Comparison of ENCODE assay signal across 10 mouse cellular contexts in genomic region chr10:70133188-70133587, GRCm38 (mm10). TPM values are rescaled to one million over a fixed set of nuclear protein-coding genes. Genes with fewer than 3 reads are reported as not detected.
DNase-seq lines count a peak whose midpoint lies in the region; ATAC-seq and TF ChIP-seq lines count a peak whose summit lies in the region.
"Had no signal": no experiment of that assay in that cellular context is flagged by ENCODE, and none has a peak within 500 bp of the region (broad histone marks: within the 10 kb centered on the region; RNA-seq: fewer than 3 reads in every experiment).

No protein-coding gene starts in this region.

- no peak for TF ChIP-seq EP300 in lung, postnatal 0 days (IDR thresholded peaks at IDR 0.05)

- H3K9ac ChIP-seq in heart, embryonic 16.5 days (ENCODE audit: low read length): 0 out of 2 replicates have a peak overlapping the region, but pooled peaks have one; percentile 13
- H3K9ac ChIP-seq in lung, postnatal 0 days (replicated peaks; ENCODE audit: low read depth): no peak overlapping the region
- no peak overlapping the region for H3K9ac ChIP-seq in kidney, embryonic 14.5 days (ENCODE audit: low read depth, low read length)

- no peaks in the 10 kb centered on the region for H3K27me3 ChIP-seq in heart, embryonic 16.5 days (ENCODE audit: control insufficient read depth, insufficient read depth, low read length)
- H3K27me3 ChIP-seq in lung, postnatal 0 days (replicated peaks; ENCODE audit: insufficient read depth, low read length): no peaks in the 10 kb centered on the region
- H3K27me3 ChIP-seq in kidney, embryonic 14.5 days (ENCODE audit: control insufficient read depth, insufficient read depth, low read length): no peaks in the 10 kb centered on the region
- H3K27me3 ChIP-seq: CH12.LX had no signal

- WGBS in heart, embryonic 16.5 days: 7% methylated on average over 6 of the region's 6 CpGs
- WGBS in lung, postnatal 0 days: 11% methylated on average over 6 of the region's 6 CpGs
- WGBS in kidney, embryonic 14.5 days: 46% methylated on average over 6 of the region's 6 CpGs

- DNase-seq in frontal cortex, postnatal 25 days (ENCODE audit: low spot score in 2 of 2): no peak
- peak; percentile 62 for DNase-seq in 416B (ENCODE audit: low read depth)
- peak; percentile 41 for DNase-seq in lung, postnatal 0 days (ENCODE audit: low spot score)
- DNase-seq in ovary, adult 18-20 months (ENCODE audit: low spot score): no peak
- no peak for DNase-seq in kidney, postnatal 14 days

- peak; percentile 32 for ATAC-seq in frontal cortex, adult (ENCODE audit: low TSS enrichment)
- ATAC-seq in heart, embryonic 16.5 days (replicated peaks; ENCODE audit: extremely low read depth, insufficient read depth, low FRiP score): peak; percentile 46; the same call in 1 of the 2 replicates
- ATAC-seq in lung, postnatal 0 days: peak; percentile 13; the same call in 1 of the 2 replicates
- no peak for ATAC-seq in kidney, embryonic 14.5 days (ENCODE audit: low FRiP score, low TSS enrichment)

- peaks cover 3% of the 10 kb centered on the region; the same call in 1 of the 2 replicates for H3K36me3 ChIP-seq in heart, embryonic 16.5 days (ENCODE audit: control insufficient read depth, insufficient read depth)
- H3K36me3 ChIP-seq in lung, postnatal 0 days (ENCODE audit: insufficient read depth, low read length): no peaks in the 10 kb centered on the region
- no peaks in the 10 kb centered on the region for H3K36me3 ChIP-seq in kidney, embryonic 14.5 days (ENCODE audit: control insufficient read depth, insufficient read depth, low read length)

- H3K4me2 ChIP-seq in heart, embryonic 16.5 days (ENCODE audit: low read depth, low read length): peak overlapping the region; percentile 37
- no peak overlapping the region for H3K4me2 ChIP-seq in lung, postnatal 0 days (replicated peaks; ENCODE audit: low read depth, low read length)
- H3K4me2 ChIP-seq in kidney, embryonic 14.5 days (replicated peaks; ENCODE audit: low read depth, low read length): no peak overlapping the region
- H3K4me2 ChIP-seq: midbrain, embryonic 11.5 days had no signal

- H3K27ac ChIP-seq in heart, embryonic 16.5 days (ENCODE audit: low read length): peak overlapping the region; percentile 81
- no peak overlapping the region for H3K27ac ChIP-seq in lung, postnatal 0 days (ENCODE audit: low read length)
- H3K27ac ChIP-seq in kidney, embryonic 14.5 days (ENCODE audit: low read depth, low read length): no peak overlapping the region

- no peak for TF ChIP-seq CTCF in lung, postnatal 0 days (IDR thresholded peaks at IDR 0.05)

- H3K9me3 ChIP-seq in heart, embryonic 16.5 days (replicated peaks; ENCODE audit: control insufficient read depth, low read length): no peaks in the 10 kb centered on the region
- H3K9me3 ChIP-seq in lung, postnatal 0 days (ENCODE audit: low read length): no peaks in the 10 kb centered on the region
- no peaks in the 10 kb centered on the region for H3K9me3 ChIP-seq in kidney, embryonic 14.5 days (ENCODE audit: control insufficient read depth, low read length)

- H3K4me1 ChIP-seq in heart, embryonic 16.5 days (ENCODE audit: control insufficient read depth, insufficient read depth, low read length): peaks cover 41% of the 10 kb centered on the region
- peaks cover 15% of the 10 kb centered on the region; the same call in 1 of the 2 replicates for H3K4me1 ChIP-seq in lung, postnatal 0 days (ENCODE audit: insufficient read depth, low read depth, low read length)
- peaks cover 17% of the 10 kb centered on the region; the same call in 1 of the 2 replicates for H3K4me1 ChIP-seq in kidney, embryonic 14.5 days (ENCODE audit: control insufficient read depth, insufficient read depth, low read length)

- H3K4me3 ChIP-seq in heart, embryonic 16.5 days (ENCODE audit: low read length): no peak overlapping the region
- H3K4me3 ChIP-seq in lung, postnatal 0 days (ENCODE audit: low read depth, low read length): no peak overlapping the region
- H3K4me3 ChIP-seq in kidney, embryonic 14.5 days (ENCODE audit: low read length): no peak overlapping the region

RNA-seq across cellular contexts. Expression of gene Ccdc6, which starts 36.3 kb away (rescaled TPM):
- polyA plus RNA-seq in heart, embryonic 16.5 days (2015; fragmentation: Nextera tagmentation; extraction: Ambion mirVana): 13.1 and 14.0 TPM in 2 replicates
- polyA plus RNA-seq in lung, postnatal 0 days (2015; fragmentation: Nextera tagmentation; extraction: Ambion mirVana): 10.7 and 11.3 TPM in 2 replicates
- polyA plus RNA-seq in kidney, embryonic 14.5 days (2014; fragmentation: Nextera tagmentation; extraction: Ambion mirVana): 36.4 and 39.6 TPM in 2 replicates

Comparison
In these comparisons a context has a peak if more than half of its experiments do, and no peak if none do; other contexts are left out.
1. DNase-seq: peak in 416B (single experiment) and lung, postnatal 0 days (single experiment); none in frontal cortex, postnatal 25 days (0 of 2), ovary, adult 18-20 months (single experiment) and kidney, postnatal 14 days (single experiment).